Mouse (Mus musculus): ENCODE measurements at regions not wholly inside any gene's neighbourhood (a gene's known extent, or its start where the extent isn't known, plus 50 kb on each side); places are given as distances from the start of the nearest gene placed in this dataset.

DNA sequence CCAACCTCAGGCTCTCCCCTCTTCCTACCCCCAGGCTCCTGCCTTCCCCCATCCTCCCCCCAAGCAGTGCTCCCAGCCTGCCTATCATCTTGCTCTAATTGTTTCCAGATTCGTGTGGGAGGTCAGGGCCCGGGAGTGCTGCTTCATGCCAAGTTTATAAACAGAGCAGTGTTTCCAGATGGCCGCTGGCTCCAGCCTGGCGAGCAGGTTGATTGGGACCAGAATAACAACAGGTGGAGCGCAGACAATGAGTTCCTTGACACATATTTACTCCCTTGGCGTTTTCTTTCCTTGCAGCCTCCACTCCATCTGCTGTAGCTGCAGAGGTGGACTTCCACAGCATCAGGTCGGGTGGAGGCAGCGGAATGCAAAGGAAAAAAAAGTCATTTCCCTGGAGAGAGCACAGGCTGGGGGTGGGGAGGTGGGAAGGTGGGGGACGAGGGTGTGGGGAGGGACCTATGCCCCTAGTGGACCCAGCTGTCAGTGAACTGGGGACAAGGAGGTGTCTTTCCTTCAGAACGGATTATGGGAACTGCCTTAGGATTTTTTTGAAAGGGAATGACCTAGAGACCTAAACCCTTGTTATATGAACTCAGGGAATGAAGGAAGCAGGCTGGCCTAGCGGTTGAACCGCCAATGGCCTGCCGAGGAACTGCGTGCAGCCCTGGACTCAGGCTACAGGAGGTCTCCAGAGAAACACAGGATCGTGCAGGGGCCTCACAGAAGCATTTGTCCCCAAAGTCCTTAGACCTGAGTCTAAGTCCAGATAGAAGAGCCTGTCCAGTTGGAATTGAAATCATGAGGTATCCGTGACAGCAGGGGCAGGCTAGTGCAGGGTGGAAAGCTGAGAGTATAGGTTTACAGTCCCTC is 146.8 kb downstream of the Efcab1 start:
- TF ChIP-seq CTCF (IDR thresholded peaks at IDR 0.05; ENCODE audit: low read depth) (no peak), EP300 (IDR thresholded peaks at IDR 0.05; ENCODE audit: low read depth) (no peak)
